ENCODE assay signal across 14 mouse cellular contexts in genomic region chr10:20021670-20022468, GRCm38 (mm10).
A peak's percentile ranks its signal among the peaks of the same experiment; 100 is the strongest.
DNase-seq lines count a peak whose midpoint lies in the region; ATAC-seq and TF ChIP-seq lines count a peak whose summit lies in the region.
"Had no signal": no experiment of that assay in that cellular context is flagged by ENCODE, and none has a peak within 500 bp of the region (broad histone marks: within the 10 kb centered on the region; RNA-seq: fewer than 3 reads in every experiment).

No protein-coding gene starts in this region.

- no peak overlapping the region for H3K4me2 ChIP-seq in kidney, embryonic 14.5 days (replicated peaks; ENCODE audit: low read depth, low read length)
- no peak overlapping the region for H3K4me2 ChIP-seq in lung, postnatal 0 days (replicated peaks; ENCODE audit: low read depth, low read length)
- H3K4me2 ChIP-seq: forebrain, embryonic 15.5 days; heart, embryonic 12.5 days; hindbrain, embryonic 15.5 days had no signal

- no peak for TF ChIP-seq POLR2A in lung, adult 2 months (IDR thresholded peaks at IDR 0.05; ENCODE audit: borderline replicate concordance, extremely low read depth, low read depth, low read length)

- peak; percentile 71 for DNase-seq in heart, adult 11 months
- DNase-seq in heart, postnatal 10 days, result no peak
- DNase-seq in kidney, postnatal 4 days, result no peak
- DNase-seq in lung, postnatal 0 days (ENCODE audit: low spot score), result no peak
- DNase-seq in lung, adult 2 months, result no peak
- DNase-seq: adrenal gland, adult 2 months; adrenal gland, postnatal 25 days; gastrocnemius, postnatal 36 days; heart, adult 18-20 months; heart, postnatal 36 days had no signal

- H3K9ac ChIP-seq in kidney, embryonic 14.5 days (ENCODE audit: low read depth, low read length), result no peak overlapping the region
- H3K9ac ChIP-seq in lung, postnatal 0 days (replicated peaks; ENCODE audit: low read depth), result no peak overlapping the region
- H3K9ac ChIP-seq: forebrain, embryonic 15.5 days; heart, embryonic 12.5 days; hindbrain, embryonic 15.5 days had no signal

- no peak for TF ChIP-seq EP300 in lung, postnatal 0 days (IDR thresholded peaks at IDR 0.05)

- TF ChIP-seq CTCF in lung, postnatal 0 days (IDR thresholded peaks at IDR 0.05), result no peak
- no peak for TF ChIP-seq CTCF in lung, adult 2 months (IDR thresholded peaks at IDR 0.05; ENCODE audit: insufficient read depth, low read length)

- WGBS in kidney, embryonic 14.5 days, result 76% methylated on average over 15 of the region's 15 CpGs
- whole genome bisulfite sequencing in lung, postnatal 0 days, result 62% methylated on average over 15 of the region's 15 CpGs
- 75% methylated on average over 15 of the region's 15 CpGs for WGBS in lung, adult 2 months

- H3K9me3 ChIP-seq in kidney, embryonic 14.5 days (ENCODE audit: control insufficient read depth, low read length), result peaks cover 11% of the 10 kb centered on the region; the same call in 1 of the 2 replicates
- H3K9me3 ChIP-seq in lung, postnatal 0 days (ENCODE audit: low read length), result 0 out of 2 replicates have a peak, but pooled peaks cover 4% of the 10 kb centered on the region
- H3K9me3 ChIP-seq: forebrain, embryonic 15.5 days; hindbrain, embryonic 15.5 days had no signal

- H3K4me3 ChIP-seq in kidney, embryonic 14.5 days (ENCODE audit: low read length), result no peak overlapping the region
- H3K4me3 ChIP-seq in lung, postnatal 0 days (ENCODE audit: low read depth, low read length), result no peak overlapping the region
- no peak overlapping the region for H3K4me3 ChIP-seq in lung, adult 2 months (replicated peaks; ENCODE audit: extremely low read depth, low read depth, low read length)
- H3K4me3 ChIP-seq: forebrain, embryonic 15.5 days; heart, embryonic 12.5 days; hindbrain, embryonic 15.5 days had no signal

- no peaks in the 10 kb centered on the region for H3K27me3 ChIP-seq in kidney, embryonic 14.5 days (ENCODE audit: control insufficient read depth, insufficient read depth, low read length)
- H3K27me3 ChIP-seq in lung, postnatal 0 days (replicated peaks; ENCODE audit: insufficient read depth, low read length), result no peaks in the 10 kb centered on the region
- H3K27me3 ChIP-seq: forebrain, embryonic 15.5 days; heart, embryonic 12.5 days; hindbrain, embryonic 15.5 days had no signal

- intact Hi-C loops in heart, postnatal 10 days (cut with DNase I), result no loop called here

- 0 out of 2 replicates have a peak, but pooled peaks have one; percentile 26 for ATAC-seq in kidney, embryonic 14.5 days (ENCODE audit: low FRiP score, low TSS enrichment)
- ATAC-seq in lung, postnatal 0 days, result peak; percentile 47
- ATAC-seq: forebrain, embryonic 15.5 days had no signal

- peaks cover 14% of the 10 kb centered on the region; the same call in 1 of the 2 replicates for H3K4me1 ChIP-seq in kidney, embryonic 14.5 days (ENCODE audit: control insufficient read depth, insufficient read depth, low read length)
- H3K4me1 ChIP-seq in lung, postnatal 0 days (ENCODE audit: insufficient read depth, low read depth, low read length), result no peaks in the 10 kb centered on the region
- H3K4me1 ChIP-seq in lung, adult 2 months (ENCODE audit: control insufficient read depth, insufficient read depth, low read length), result no peaks in the 10 kb centered on the region
- H3K4me1 ChIP-seq: heart, embryonic 12.5 days had no signal

- H3K27ac ChIP-seq in kidney, embryonic 14.5 days (ENCODE audit: low read depth, low read length), result no peak overlapping the region
- no peak overlapping the region for H3K27ac ChIP-seq in lung, postnatal 0 days (ENCODE audit: low read length)
- H3K27ac ChIP-seq: forebrain, embryonic 15.5 days; hindbrain, embryonic 15.5 days had no signal

- no peaks in the 10 kb centered on the region for H3K36me3 ChIP-seq in kidney, embryonic 14.5 days (ENCODE audit: control insufficient read depth, insufficient read depth, low read length)
- no peaks in the 10 kb centered on the region for H3K36me3 ChIP-seq in lung, postnatal 0 days (ENCODE audit: insufficient read depth, low read length)
- H3K36me3 ChIP-seq: forebrain, embryonic 15.5 days; heart, embryonic 12.5 days; hindbrain, embryonic 15.5 days had no signal
